Mouse (Mus musculus) embryonic fibroblast, embryonic 13.5 days (primary cell): ENCODE data around the gene Nebl. TPM values are rescaled to one million over a fixed set of nuclear protein-coding genes. Genes with fewer than 3 reads are reported as not detected.

Source experiments
- H3K27ac ChIP-seq: 2 replicates; pipeline ENCODE4 v1.5.1; 2012; ENCODE audit warnings: low read length, control low read depth, inconsistent platforms; ENCODE audit not compliant: insufficient read depth
- H3K4me1 ChIP-seq: 2 replicates; pipeline ENCODE4 v1.6.1; 2011; ENCODE audit warnings: low read length; ENCODE audit not compliant: control insufficient read depth, insufficient read depth
- H3K4me3 ChIP-seq: 2 replicates; pipeline ENCODE4 v1.5.1; 2011; ENCODE audit warnings: mild to moderate bottlenecking, control low read depth, low read length; ENCODE audit not compliant: insufficient read depth
- CTCF ChIP-seq: IDR thresholded peaks from 2 replicates; pipeline ENCODE4 v1.5.1; 2011; ENCODE audit warnings: mild to moderate bottlenecking, control low read depth, low read length, moderate library complexity, borderline replicate concordance; ENCODE audit not compliant: insufficient read depth
- POLR2A ChIP-seq: IDR thresholded peaks from 2 replicates; pipeline ENCODE4 v1.6.1; 2011; ENCODE audit warnings: low read depth, mild to moderate bottlenecking, control low read depth, low read length, moderate library complexity
- polyA plus RNA-seq: library from polyadenylated mRNA; stranded (reverse); fragments of >200 nt; gene quantifications from 2 replicates; pipeline ENCODE4 v1.2.4, GENCODE M21; 2011; ENCODE audit warnings: low read depth; ENCODE audit not compliant: missing spikeins, insufficient read length

Gene Nebl
- polyA plus RNA-seq, 1 experiment = 1.2 TPM

- TF ChIP-seq CTCF = no peak
- TF ChIP-seq POLR2A = no peak
- H3K27ac ChIP-seq = no peak overlapping the region
- no peak overlapping the region for H3K4me3 ChIP-seq
- H3K4me1 ChIP-seq = no peaks in the 10 kb centered on the region
Observed at GRCm38 (mm10) chr2:17597932-17598331, 133.3 kb downstream of the Nebl start.

GRCm38 (mm10) chr2:17589669-17590068 is 141.6 kb downstream of the Nebl start:
- TF ChIP-seq CTCF (no peak), POLR2A (no peak)
- Histone ChIP-seq H3K4me3 (no peak overlapping the region), H3K27ac (no peak overlapping the region), H3K4me1 (no peaks in the 10 kb centered on the region)

GRCm38 (mm10) chr2:17585329-17585992 is 145.8 kb downstream of the Nebl start:
- no peak overlapping the region for H3K27ac ChIP-seq
- no peak for TF ChIP-seq POLR2A
- TF ChIP-seq CTCF = no peak
- H3K4me3 ChIP-seq = no peak overlapping the region
- no peaks in the 10 kb centered on the region for H3K4me1 ChIP-seq

- H3K4me1 ChIP-seq = no peaks in the 10 kb centered on the region
- H3K4me3 ChIP-seq = no peak overlapping the region
- H3K27ac ChIP-seq = no peak overlapping the region
- no peak for TF ChIP-seq POLR2A
- TF ChIP-seq CTCF = no peak
Observed at GRCm38 (mm10) chr2:17575648-17576047, 155.6 kb downstream of the Nebl start.

- H3K4me3 ChIP-seq = no peak overlapping the region
- TF ChIP-seq POLR2A = no peak
- no peak for TF ChIP-seq CTCF
- H3K27ac ChIP-seq = no peak overlapping the region
- H3K4me1 ChIP-seq = no peaks in the 10 kb centered on the region
Observed at GRCm38 (mm10) chr2:17571716-17572115, 159.5 kb downstream of the Nebl start.

- no peak for TF ChIP-seq POLR2A
- no peak for TF ChIP-seq CTCF
- Histone ChIP-seq H3K27ac (no peak overlapping the region), H3K4me1 (no peaks in the 10 kb centered on the region), H3K4me3 (no peak overlapping the region)
Observed at GRCm38 (mm10) chr2:17558889-17559742, 172.1 kb downstream of the Nebl start.

- TF ChIP-seq CTCF (no peak), POLR2A (no peak)
- H3K27ac ChIP-seq = no peak overlapping the region
- H3K4me1 ChIP-seq = no peaks in the 10 kb centered on the region
- no peak overlapping the region for H3K4me3 ChIP-seq
Observed at GRCm38 (mm10) chr2:17549895-17550558, 181.2 kb downstream of the Nebl start.

- H3K27ac ChIP-seq = no peak overlapping the region
- no peak overlapping the region for H3K4me3 ChIP-seq
- TF ChIP-seq CTCF (no peak), POLR2A (no peak)
- no peaks in the 10 kb centered on the region for H3K4me1 ChIP-seq
Observed at GRCm38 (mm10) chr2:17546354-17546948, 184.8 kb downstream of the Nebl start.

GRCm38 (mm10) chr2:17539737-17540136 is 191.5 kb downstream of the Nebl start:
- Histone ChIP-seq H3K4me3 (no peak overlapping the region), H3K4me1 (no peaks in the 10 kb centered on the region), H3K27ac (no peak overlapping the region)
- TF ChIP-seq POLR2A (no peak), CTCF (no peak)

GRCm38 (mm10) chr2:17538493-17538892 is 192.8 kb downstream of the Nebl start:
- Histone ChIP-seq H3K4me1 (no peaks in the 10 kb centered on the region), H3K4me3 (no peak overlapping the region), H3K27ac (no peak overlapping the region)
- TF ChIP-seq CTCF (no peak), POLR2A (no peak)
